Mouse (Mus musculus) induced T-regulatory cell, adult 2 months (primary cell): ENCODE data around the gene Nfib.

Experiments
- DNase-seq: peaks from one replicate; pipeline ENCODE4 v3.0.0-alpha.2; 2012; ENCODE audit warnings: low read depth

The Nfib gene

GRCm38 (mm10) chr4:82624285-82625045, 81.1 kb downstream of the Nfib start:
- DNase-seq, result peak; percentile 38

- DNase-seq, result no peak
Measured at GRCm38 (mm10) chr4:82623835-82624234, 81.7 kb downstream of the Nfib start.

GRCm38 (mm10) chr4:82623081-82623538, 82.4 kb downstream of the Nfib start:
- no peak for DNase-seq

GRCm38 (mm10) chr4:82622321-82622836, 83.2 kb downstream of the Nfib start:
- DNase-seq, result no peak

GRCm38 (mm10) chr4:82619539-82619941, 86.0 kb downstream of the Nfib start:
- DNase-seq, result peak; percentile 16

- DNase-seq, result no peak
Measured at GRCm38 (mm10) chr4:82619003-82619402, 86.5 kb downstream of the Nfib start.

GRCm38 (mm10) chr4:82617257-82617656, 88.3 kb downstream of the Nfib start:
- DNase-seq, result no peak

GRCm38 (mm10) chr4:82615712-82616111, 89.8 kb downstream of the Nfib start:
- DNase-seq, result no peak

GRCm38 (mm10) chr4:82614466-82614805, 91.1 kb downstream of the Nfib start:
- no peak for DNase-seq

- DNase-seq, result peak; percentile 18
Measured at GRCm38 (mm10) chr4:82613606-82614465, 91.7 kb downstream of the Nfib start.

GRCm38 (mm10) chr4:82609676-82610075, 95.9 kb downstream of the Nfib start:
- no peak for DNase-seq

- no peak for DNase-seq
Measured at GRCm38 (mm10) chr4:82608768-82609610, 96.6 kb downstream of the Nfib start.

- DNase-seq, result no peak
Measured at GRCm38 (mm10) chr4:82607266-82607665, 98.3 kb downstream of the Nfib start.

GRCm38 (mm10) chr4:82606351-82606750, 99.2 kb downstream of the Nfib start:
- no peak for DNase-seq

GRCm38 (mm10) chr4:82605034-82605784, 100.3 kb downstream of the Nfib start:
- no peak for DNase-seq

GRCm38 (mm10) chr4:82604501-82604900, 101.0 kb downstream of the Nfib start:
- DNase-seq, result no peak

GRCm38 (mm10) chr4:82600636-82601035, 104.9 kb downstream of the Nfib start:
- DNase-seq, result no peak

- DNase-seq, result no peak
Measured at GRCm38 (mm10) chr4:82598436-82598835, 107.1 kb downstream of the Nfib start.

GRCm38 (mm10) chr4:82593681-82594666, 111.6 kb downstream of the Nfib start:
- no peak for DNase-seq
